Mouse (Mus musculus) cerebellum, adult 18-20 months (tissue): ENCODE data around the gene Olfr45.
"Not testable (repeated sequence)": the region's sequence is repeated elsewhere in the genome, so short reads cannot be mapped to it uniquely, and the experiment has no call there.

Experiments used
- DNase-seq, 2 experiments: peaks; one replicate each; pipeline ENCODE4 v3.0.0; 2021

Gene Olfr45

GRCm38 (mm10) chr7:140681651-140682050 is at the start of gene Olfr45:
Olfr45 (plus strand) TSS chr7:140681951.
- no peak for DNase-seq

GRCm38 (mm10) chr7:140646152-140646551 is 35.6 kb upstream of the Olfr45 start, which contains the start of gene Olfr53:
Olfr53 (plus strand) TSS chr7:140646452.
- DNase-seq: no peak

GRCm38 (mm10) chr7:140659630-140660029 is 22.1 kb upstream of the Olfr45 start, which contains the start of gene Olfr539:
Olfr539 (plus strand) TSS chr7:140659930.
- no peak for DNase-seq

GRCm38 (mm10) chr7:140670693-140671092 is 11.1 kb upstream of the Olfr45 start:
- DNase-seq: not testable (repeated sequence)

GRCm38 (mm10) chr7:140675863-140676262 is 5.9 kb upstream of the Olfr45 start:
- DNase-seq: no peak

- not testable (repeated sequence) for DNase-seq
Measured at GRCm38 (mm10) chr7:140679591-140679990, 2.2 kb upstream of the Olfr45 start.

- DNase-seq: no peak
Measured at GRCm38 (mm10) chr7:140696967-140697366, 15.2 kb downstream of the Olfr45 start, which contains the start of gene Olfr541. Olfr541 (plus strand) TSS chr7:140697267.

- DNase-seq: no peak
Measured at GRCm38 (mm10) chr7:140706348-140706747, 24.6 kb downstream of the Olfr45 start.

GRCm38 (mm10) chr7:140707536-140708284 is 26.0 kb downstream of the Olfr45 start:
- no peak for DNase-seq

GRCm38 (mm10) chr7:140717155-140718055 is 35.7 kb downstream of the Olfr45 start:
- DNase-seq: no peak

- no peak for DNase-seq
Measured at GRCm38 (mm10) chr7:140721095-140721494, 39.3 kb downstream of the Olfr45 start.

GRCm38 (mm10) chr7:140725558-140725957 is 43.8 kb downstream of the Olfr45 start:
- no peak for DNase-seq

GRCm38 (mm10) chr7:140733162-140733561 is 51.4 kb downstream of the Olfr45 start:
- DNase-seq: no peak
